Mouse (Mus musculus) CH12F3 (cell line): ENCODE measurements at regions not wholly inside any gene's neighbourhood (a gene's known extent, or its start where the extent isn't known, plus 50 kb on each side); places are given as distances from the start of the nearest gene placed in this dataset.

Experiments used
- in situ Hi-C: fragments of 300-500 bp; cut with MboI; formaldehyde crosslinking; loops from 2 replicates; pipeline ENCODE4 v1.14.3; 2020; ENCODE audit warnings: low sequenced_read_pairs

- in situ Hi-C loops: no loop called here
These were observed 485.2 kb downstream of the Klf5 start for GRCm38 (mm10) chr14:99783646-99784045.

- in situ Hi-C loops: no loop called here
These were observed 486.6 kb downstream of the Klf5 start for GRCm38 (mm10) chr14:99785106-99785505.

GRCm38 (mm10) chr14:99786367-99786766 lies 487.9 kb downstream of the Klf5 start:
- in situ Hi-C loops: no loop called here

- in situ Hi-C loops: no loop called here
These were observed 489.7 kb downstream of the Klf5 start for GRCm38 (mm10) chr14:99788185-99788584.

GRCm38 (mm10) chr14:99796293-99796692 lies 488.2 kb downstream of the Klf12 start:
- in situ Hi-C loops: no loop called here

GRCm38 (mm10) chr14:99806052-99806451 lies 478.4 kb downstream of the Klf12 start:
- in situ Hi-C loops: no loop called here

- in situ Hi-C loops: no loop called here
These were observed 477.9 kb downstream of the Klf12 start for GRCm38 (mm10) chr14:99806599-99806998.

GRCm38 (mm10) chr14:99812741-99813485 lies 471.6 kb downstream of the Klf12 start:
- in situ Hi-C loops: no loop called here
